Mouse (Mus musculus): ENCODE data around the gene 1810013L24Rik. TPM values are rescaled to one million over a fixed set of nuclear protein-coding genes. Genes with fewer than 3 reads are reported as not detected.
"Not testable (repeated sequence)": the region's sequence is repeated elsewhere in the genome, so short reads cannot be mapped to it uniquely, and the experiment has no call there.

The 1810013L24Rik gene
- total RNA-seq, 2 experiments from 2014 or later, result 97.2 to 125 TPM

- intact Hi-C loops (cut with DNase I), result loop anchor here (5.0 kb wide), 1 partner anchor 380 kb away; no protein-coding TSS in a partner anchor
Measured at GRCm38 (mm10) chr16:8872019-8872418, 42.1 kb downstream of the 1810013L24Rik start.

GRCm38 (mm10) chr16:8872486-8872885 lies 42.6 kb downstream of the 1810013L24Rik start:
- DNase-seq (ENCODE audit: low spot score), result no peak
- intact Hi-C loops (cut with DNase I), result loop anchor here (5.0 kb wide), 1 partner anchor 380 kb away; no protein-coding TSS in a partner anchor

More at GRCm38 (mm10) chr16:8872019-8872418, 42.1 kb downstream of the 1810013L24Rik start:
- no peak for DNase-seq (ENCODE audit: low spot score)

- DNase-seq (ENCODE audit: low spot score), result no peak
- intact Hi-C loops (cut with DNase I), result no loop called here
Measured at GRCm38 (mm10) chr16:8880076-8880475, 50.2 kb downstream of the 1810013L24Rik start.

- intact Hi-C loops (cut with DNase I), result loop anchor here (2.0 kb wide), 2 partner anchors 125 to 1111 kb away; partner anchors contain the start of gene Grin2a
- DNase-seq (ENCODE audit: low spot score), result peak; percentile 28
Measured at GRCm38 (mm10) chr16:8883674-8884241, 53.9 kb downstream of the 1810013L24Rik start.

GRCm38 (mm10) chr16:8894214-8894613 lies 64.3 kb downstream of the 1810013L24Rik start:
- intact Hi-C loops (cut with DNase I), result loop anchor here (1.0 kb wide), 1 partner anchor 21 kb away; no protein-coding TSS in a partner anchor
- DNase-seq (ENCODE audit: low spot score), result not testable (repeated sequence)

GRCm38 (mm10) chr16:8895301-8895700 lies 65.4 kb downstream of the 1810013L24Rik start:
- DNase-seq (ENCODE audit: low spot score), result no peak
- intact Hi-C loops (cut with DNase I), result no loop called here

- DNase-seq (ENCODE audit: low spot score); intact Hi-C loops (cut with DNase I): not testable (repeated sequence)
Measured at GRCm38 (mm10) chr16:8906115-8906514, 76.2 kb downstream of the 1810013L24Rik start.

Other genes starting within 250 kb of the 1810013L24Rik start
- 10 to 100 TPM; 29.8 to 30.8 TPM for gene Pmm2, start 192.4 kb upstream of the 1810013L24Rik start, total RNA-seq (2021)
- 10 to 100 TPM; 17.0 to 18.0 TPM for gene Tmem186, start 192.4 kb upstream of the 1810013L24Rik start, total RNA-seq (2021)
- 10 to 100 TPM; 17.6 to 20.9 TPM for gene Carhsp1, start 157.9 kb upstream of the 1810013L24Rik start, total RNA-seq (2021)
- not detected for gene Gm5767, start 149.3 kb upstream of the 1810013L24Rik start, total RNA-seq (2021)
- 10 to 100 TPM; 44.2 to 52.5 TPM for gene Usp7, start 37.8 kb upstream of the 1810013L24Rik start, total RNA-seq (2021)